Mouse (Mus musculus): ENCODE measurements at regions not wholly inside any gene's neighbourhood (a gene's known extent, or its start where the extent isn't known, plus 50 kb on each side); places are given as distances from the start of the nearest gene placed in this dataset.

GRCm38 (mm10) chr4:75845021-75845420 lies 566.9 kb upstream of the Dmac1 start:
- 92% methylated on average over 3 of the region's 3 CpGs for WGBS
- no peak for TF ChIP-seq CTCF (IDR thresholded peaks at IDR 0.05; ENCODE audit: low read depth)
- no peak for ATAC-seq
- DNase-seq: no peak
- H3K36me3 ChIP-seq (ENCODE audit: insufficient read depth): no peaks in the 10 kb centered on the region
- no peak overlapping the region for H3K4me2 ChIP-seq (ENCODE audit: low read depth)
- no peak overlapping the region for H3K9ac ChIP-seq
- H3K9me3 ChIP-seq (ENCODE audit: low read length): no peaks in the 10 kb centered on the region
- no peaks in the 10 kb centered on the region for H3K4me1 ChIP-seq (ENCODE audit: insufficient read depth)
- H3K27ac ChIP-seq (ENCODE audit: low read depth, low read length): no peak overlapping the region
- H3K4me3 ChIP-seq (ENCODE audit: low read depth, low read length): no peak overlapping the region
- no peaks in the 10 kb centered on the region for H3K27me3 ChIP-seq (ENCODE audit: insufficient read depth, low read length)

GRCm38 (mm10) chr4:75838619-75839018 lies 560.5 kb upstream of the Dmac1 start:
- Histone ChIP-seq H3K27me3 (ENCODE audit: insufficient read depth, low read length) (no peaks in the 10 kb centered on the region), H3K9ac (no peak overlapping the region), H3K27ac (ENCODE audit: low read depth, low read length) (no peak overlapping the region), H3K4me3 (ENCODE audit: low read depth, low read length) (no peak overlapping the region), H3K4me1 (ENCODE audit: insufficient read depth) (no peaks in the 10 kb centered on the region), H3K4me2 (ENCODE audit: low read depth) (no peak overlapping the region), H3K36me3 (ENCODE audit: insufficient read depth) (no peaks in the 10 kb centered on the region), H3K9me3 (ENCODE audit: low read length) (no peaks in the 10 kb centered on the region)
- WGBS: 48% methylated on average over 4 of the region's 4 CpGs
- DNase-seq (peak; percentile 20), ATAC-seq (no peak)
- no peak for TF ChIP-seq CTCF (IDR thresholded peaks at IDR 0.05; ENCODE audit: low read depth)

GRCm38 (mm10) chr4:75827082-75827711 lies 549.1 kb upstream of the Dmac1 start:
- 49% methylated on average over 3 of the region's 3 CpGs for WGBS
- Histone ChIP-seq H3K4me3 (ENCODE audit: low read depth, low read length) (no peak overlapping the region), H3K9ac (no peak overlapping the region), H3K4me2 (ENCODE audit: low read depth) (no peak overlapping the region), H3K4me1 (ENCODE audit: insufficient read depth) (no peaks in the 10 kb centered on the region), H3K27me3 (ENCODE audit: insufficient read depth, low read length) (no peaks in the 10 kb centered on the region), H3K36me3 (ENCODE audit: insufficient read depth) (no peaks in the 10 kb centered on the region), H3K27ac (ENCODE audit: low read depth, low read length) (no peak overlapping the region), H3K9me3 (ENCODE audit: low read length) (no peaks in the 10 kb centered on the region)
- no peak for TF ChIP-seq CTCF (IDR thresholded peaks at IDR 0.05; ENCODE audit: low read depth)
- DNase-seq (no peak), ATAC-seq (no peak)

GRCm38 (mm10) chr4:75819193-75819603 lies 541.1 kb upstream of the Dmac1 start:
- H3K9ac ChIP-seq: no peak overlapping the region
- no peak overlapping the region for H3K27ac ChIP-seq (ENCODE audit: low read depth, low read length)
- no peak overlapping the region for H3K4me2 ChIP-seq (ENCODE audit: low read depth)
- ATAC-seq (no peak), DNase-seq (no peak)
- H3K9me3 ChIP-seq (ENCODE audit: low read length): no peaks in the 10 kb centered on the region
- 70% methylated on average over 2 of the region's 2 CpGs for WGBS
- no peak for TF ChIP-seq CTCF (IDR thresholded peaks at IDR 0.05; ENCODE audit: low read depth)
- no peak overlapping the region for H3K4me3 ChIP-seq (ENCODE audit: low read depth, low read length)
- no peaks in the 10 kb centered on the region for H3K36me3 ChIP-seq (ENCODE audit: insufficient read depth)
- no peaks in the 10 kb centered on the region for H3K27me3 ChIP-seq (ENCODE audit: insufficient read depth, low read length)
- H3K4me1 ChIP-seq (ENCODE audit: insufficient read depth): no peaks in the 10 kb centered on the region

GRCm38 (mm10) chr4:75816026-75816425 lies 537.9 kb upstream of the Dmac1 start:
- Histone ChIP-seq H3K9ac (no peak overlapping the region), H3K9me3 (ENCODE audit: low read length) (no peaks in the 10 kb centered on the region), H3K4me2 (ENCODE audit: low read depth) (no peak overlapping the region), H3K36me3 (ENCODE audit: insufficient read depth) (no peaks in the 10 kb centered on the region), H3K4me1 (ENCODE audit: insufficient read depth) (no peaks in the 10 kb centered on the region), H3K4me3 (ENCODE audit: low read depth, low read length) (no peak overlapping the region), H3K27me3 (ENCODE audit: insufficient read depth, low read length) (no peaks in the 10 kb centered on the region), H3K27ac (ENCODE audit: low read depth, low read length) (no peak overlapping the region)
- TF ChIP-seq CTCF (IDR thresholded peaks at IDR 0.05; ENCODE audit: low read depth): no peak
- WGBS: 94% methylated on average over 4 of the region's 4 CpGs
- no peak for ATAC-seq
- DNase-seq: no peak

GRCm38 (mm10) chr4:75812266-75812665 lies 534.2 kb upstream of the Dmac1 start:
- Histone ChIP-seq H3K27me3 (ENCODE audit: insufficient read depth, low read length) (no peaks in the 10 kb centered on the region), H3K4me1 (ENCODE audit: insufficient read depth) (no peaks in the 10 kb centered on the region), H3K4me3 (ENCODE audit: low read depth, low read length) (no peak overlapping the region), H3K4me2 (ENCODE audit: low read depth) (no peak overlapping the region), H3K27ac (ENCODE audit: low read depth, low read length) (no peak overlapping the region), H3K9ac (no peak overlapping the region), H3K9me3 (ENCODE audit: low read length) (no peaks in the 10 kb centered on the region), H3K36me3 (ENCODE audit: insufficient read depth) (no peaks in the 10 kb centered on the region)
- WGBS: 42% methylated on average over 2 of the region's 2 CpGs
- DNase-seq (no peak), ATAC-seq (no peak)
- no peak for TF ChIP-seq CTCF (IDR thresholded peaks at IDR 0.05; ENCODE audit: low read depth)

GRCm38 (mm10) chr4:75801870-75802269 lies 523.8 kb upstream of the Dmac1 start:
- no peak overlapping the region for H3K27ac ChIP-seq (ENCODE audit: low read depth, low read length)

More at GRCm38 (mm10) chr4:75801870-75802269, 523.8 kb upstream of the Dmac1 start:
- TF ChIP-seq CTCF (IDR thresholded peaks at IDR 0.05; ENCODE audit: low read depth): no peak
- DNase-seq (peak; percentile 67), ATAC-seq (peak; percentile 68)
- H3K4me3 ChIP-seq (ENCODE audit: low read depth, low read length): no peak overlapping the region
- H3K9me3 ChIP-seq (ENCODE audit: low read length): no peaks in the 10 kb centered on the region
- WGBS: 62% methylated on average over 4 of the region's 4 CpGs
- H3K36me3 ChIP-seq (ENCODE audit: insufficient read depth): no peaks in the 10 kb centered on the region
- no peak overlapping the region for H3K9ac ChIP-seq
- no peak overlapping the region for H3K4me2 ChIP-seq (ENCODE audit: low read depth)
- no peaks in the 10 kb centered on the region for H3K4me1 ChIP-seq (ENCODE audit: insufficient read depth)
- no peaks in the 10 kb centered on the region for H3K27me3 ChIP-seq (ENCODE audit: insufficient read depth, low read length)

Measured in forebrain, postnatal 0 days (tissue).